Mouse (Mus musculus) frontal cortex, postnatal 25 days (tissue): ENCODE measurements at regions not wholly inside any gene's neighbourhood (a gene's known extent, or its start where the extent isn't known, plus 50 kb on each side); places are given as distances from the start of the nearest gene placed in this dataset.

Source experiments
- DNase-seq, 2 experiments: peaks; one replicate each; pipeline ENCODE4 v3.0.0; 2022; ENCODE audit warnings: low spot score in 2 of 2

GRCm38 (mm10) chr3:41234994-41235393 is 152.1 kb upstream of the Pgrmc2 start:
- no peak for DNase-seq

DNA sequence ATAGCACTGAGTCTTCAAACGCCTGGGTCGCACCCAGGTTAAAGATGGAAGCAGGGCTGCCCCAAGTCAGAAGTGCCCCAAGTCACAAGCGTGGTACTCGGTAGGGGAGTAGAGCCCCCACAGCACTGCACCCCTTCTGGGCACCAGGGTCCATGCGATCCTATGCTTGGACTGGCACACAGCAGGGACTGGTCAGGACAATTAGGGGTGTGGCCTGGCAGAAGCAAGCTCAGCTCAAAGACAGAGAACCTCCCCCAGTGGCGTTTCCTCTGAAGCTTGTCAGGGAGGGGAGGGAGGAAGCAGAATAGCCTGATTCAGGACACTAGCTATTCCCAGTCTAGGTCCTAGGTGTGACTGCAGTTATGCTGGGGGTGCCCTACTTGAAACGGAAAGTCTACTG is 151.3 kb upstream of the Pgrmc2 start:
- no peak for DNase-seq

GRCm38 (mm10) chr3:41233439-41233838 is 150.6 kb upstream of the Pgrmc2 start:
- no peak for DNase-seq

GRCm38 (mm10) chr3:41230961-41231377 is 148.1 kb upstream of the Pgrmc2 start:
- DNase-seq, result no peak

- DNase-seq, result no peak
Measured at GRCm38 (mm10) chr3:41229493-41229892, 146.6 kb upstream of the Pgrmc2 start.

DNA sequence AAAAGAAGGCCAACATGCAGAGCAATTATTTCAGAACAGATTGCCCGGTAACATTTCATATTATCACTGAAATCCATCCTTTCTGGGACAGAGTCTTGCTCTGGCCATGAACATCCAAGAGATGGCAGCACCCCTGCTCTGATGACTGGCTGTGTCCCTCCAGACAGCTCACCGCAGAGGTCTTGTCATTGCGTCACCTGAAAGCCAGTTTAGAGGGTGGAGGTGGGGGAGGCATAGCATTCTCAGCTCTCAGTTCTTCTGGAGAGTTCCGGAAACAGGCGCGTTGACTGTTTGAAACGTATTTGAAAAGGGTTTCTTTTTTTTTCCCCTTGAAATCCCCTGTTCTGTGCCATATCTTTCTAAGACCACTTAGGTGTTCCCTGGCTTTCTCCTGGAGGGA is 145.7 kb upstream of the Pgrmc2 start:
- DNase-seq, result peak; percentile 16 to 18

- DNase-seq, result no peak
Measured at GRCm38 (mm10) chr3:41220746-41221145, 137.9 kb upstream of the Pgrmc2 start.

DNA sequence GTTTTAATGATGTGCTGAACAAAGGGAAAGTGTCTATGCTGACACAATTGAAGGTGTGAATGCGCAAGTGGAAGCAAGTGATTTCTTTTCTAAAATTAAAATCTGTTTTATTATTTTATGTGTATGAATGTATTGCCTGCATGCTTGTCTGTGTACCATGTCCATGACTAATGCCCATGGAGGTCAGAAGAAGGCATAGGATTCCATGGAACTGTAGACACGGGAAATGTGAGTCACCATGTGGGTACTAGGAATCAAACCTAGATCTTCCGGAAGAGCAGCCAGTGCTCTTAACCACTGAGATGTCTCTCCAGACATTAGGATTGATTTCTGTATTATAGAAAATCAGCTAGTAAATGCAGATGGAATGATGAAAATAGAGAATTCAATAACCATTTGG is 134.9 kb upstream of the Pgrmc2 start:
- no peak for DNase-seq

DNA sequence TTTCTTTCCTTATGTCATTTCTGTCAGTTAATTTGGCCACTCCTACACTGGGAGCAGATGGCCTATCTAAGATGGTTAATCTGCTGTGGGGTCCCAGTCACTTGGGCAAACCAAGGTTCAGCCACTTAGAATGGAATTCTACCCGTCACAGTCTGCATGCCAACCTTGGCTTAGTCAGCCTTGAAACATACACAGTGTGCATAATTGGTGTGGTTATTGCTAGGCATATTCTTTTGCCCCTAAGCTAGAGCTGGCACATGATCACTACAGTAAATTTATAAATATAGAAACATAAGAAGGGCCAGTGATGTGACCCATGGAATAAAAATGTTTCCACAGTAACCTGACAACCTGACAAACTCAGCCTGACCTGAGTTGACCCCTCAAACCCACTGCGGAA is 130.7 kb upstream of the Pgrmc2 start:
- no peak for DNase-seq

- no peak for DNase-seq
Measured at GRCm38 (mm10) chr3:41210333-41210732, 127.5 kb upstream of the Pgrmc2 start.

DNA sequence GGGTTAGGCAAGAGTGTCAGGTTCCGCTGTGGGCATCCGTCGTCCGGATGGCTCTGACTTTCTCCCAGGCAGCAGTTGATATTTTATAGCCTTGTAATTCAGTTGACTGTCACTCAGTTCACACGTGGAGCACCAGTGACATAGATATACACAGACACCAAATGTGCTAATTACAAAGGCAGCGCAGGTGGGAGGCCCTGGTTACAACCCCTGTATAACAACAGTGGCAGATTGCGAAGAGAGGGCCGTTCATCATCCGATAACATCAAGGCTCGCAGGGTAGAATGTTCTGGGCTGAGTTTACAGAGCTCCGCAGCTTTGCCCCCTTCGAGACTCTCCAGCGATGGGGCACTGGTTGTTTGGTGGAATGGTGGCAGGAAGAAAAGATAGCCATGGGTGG is 120.0 kb upstream of the Pgrmc2 start:
- DNase-seq, result no peak

DNA sequence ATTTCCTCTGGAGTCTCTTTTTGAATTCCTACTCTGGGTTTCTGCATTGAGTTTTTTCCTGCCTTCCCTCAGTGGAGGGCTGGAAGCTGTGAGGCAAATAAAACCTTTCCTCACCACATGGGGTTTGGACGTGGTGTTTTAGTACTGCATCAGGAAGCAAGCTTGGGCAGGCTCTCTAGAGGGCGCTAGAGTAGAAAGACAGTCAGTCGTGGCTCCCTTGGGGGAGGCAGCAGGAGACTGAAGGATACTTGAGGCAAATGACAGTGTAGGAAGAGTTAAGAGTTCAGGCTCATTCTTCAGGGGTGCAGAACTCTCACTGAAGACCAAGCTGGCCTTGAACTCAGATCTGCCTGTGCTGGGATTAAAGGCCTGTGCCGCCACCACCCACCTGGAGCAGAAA is 118.9 kb upstream of the Pgrmc2 start:
- DNase-seq, result no peak

GRCm38 (mm10) chr3:41200026-41200425 is 117.2 kb upstream of the Pgrmc2 start:
- DNase-seq, result no peak

GRCm38 (mm10) chr3:41198216-41198976 is 115.5 kb upstream of the Pgrmc2 start:
- peak in 1 of 2 experiments; percentile 17 for DNase-seq

DNA sequence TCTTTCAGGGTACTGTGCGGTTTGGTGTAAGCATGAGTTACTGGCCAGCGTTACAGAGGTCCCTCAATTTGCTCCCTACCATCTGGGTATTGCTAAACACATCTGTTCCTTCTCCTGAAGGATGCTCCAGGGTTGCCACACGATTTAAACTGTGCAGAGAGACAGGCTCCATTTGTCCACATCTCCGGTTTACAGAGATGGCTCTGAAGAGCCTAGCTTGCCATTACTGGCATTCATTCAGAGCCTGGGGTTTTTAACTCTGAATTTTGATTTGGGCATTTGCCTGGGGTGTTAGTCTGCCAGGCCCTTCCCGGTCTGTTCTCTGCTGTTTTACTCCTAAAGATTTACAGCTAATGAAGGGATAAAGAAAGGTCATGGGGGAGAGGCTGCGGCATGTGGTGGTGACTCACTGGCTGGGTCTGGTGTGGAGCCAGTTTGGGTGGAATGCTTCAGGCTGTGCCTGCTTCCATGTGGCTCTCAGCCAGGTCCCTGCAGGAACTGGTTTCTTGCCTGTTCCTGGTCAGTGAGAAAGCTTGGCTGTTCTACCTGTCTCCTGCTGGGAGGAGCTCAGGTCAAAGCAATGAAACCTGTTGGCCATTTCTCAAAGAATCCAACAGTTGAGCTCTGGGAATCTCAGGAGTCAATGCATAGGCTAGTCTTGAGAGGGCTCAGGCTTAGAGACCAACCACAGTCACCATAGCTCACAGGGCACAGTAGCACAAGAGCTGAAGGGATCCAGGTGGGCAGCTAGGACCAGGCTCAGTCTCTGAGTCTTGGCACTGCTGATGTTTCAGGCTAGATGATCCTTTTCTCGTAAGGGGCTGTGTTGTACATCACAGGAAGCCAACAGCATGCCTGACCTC is 112.5 kb upstream of the Pgrmc2 start:
- no peak for DNase-seq

GRCm38 (mm10) chr3:41194311-41195112 is 111.7 kb upstream of the Pgrmc2 start:
- no peak for DNase-seq

DNA sequence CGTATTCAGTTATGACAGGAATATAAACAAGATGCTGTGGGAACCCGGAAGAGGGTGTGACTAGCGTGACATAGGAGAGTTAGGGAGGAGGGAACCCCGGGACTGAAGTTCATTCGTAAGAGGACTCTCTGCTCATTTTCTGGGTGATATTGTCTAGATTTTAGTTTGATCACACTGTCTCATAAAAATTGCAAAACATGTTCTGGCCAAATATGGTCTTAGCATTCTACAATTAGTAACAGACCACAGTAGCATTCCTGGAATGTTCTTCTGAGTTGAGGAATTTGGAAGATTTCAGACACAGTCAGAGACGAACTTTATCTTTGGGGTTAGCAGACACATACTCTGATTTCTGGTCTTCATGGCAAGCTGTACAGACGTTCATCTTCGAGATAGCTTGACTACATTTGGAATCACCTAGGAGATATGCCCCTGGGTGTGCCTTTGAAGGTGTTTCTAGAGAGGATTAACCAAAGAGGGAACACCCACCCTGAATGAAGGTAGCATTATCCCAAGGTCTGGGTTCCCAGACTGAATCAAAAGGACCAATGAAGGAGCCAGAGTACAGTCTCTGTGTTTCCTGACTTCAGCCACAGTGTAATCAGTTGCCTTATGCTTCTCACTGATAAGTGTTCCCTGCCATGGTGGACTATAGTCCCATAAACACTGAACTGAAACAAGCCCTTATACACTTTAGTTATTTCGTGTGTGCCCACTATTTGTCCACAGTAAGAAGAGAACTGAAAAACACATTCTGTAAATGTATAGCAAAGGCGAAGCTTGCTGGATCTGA is 102.7 kb upstream of the Pgrmc2 start:
- DNase-seq, result no peak

DNA sequence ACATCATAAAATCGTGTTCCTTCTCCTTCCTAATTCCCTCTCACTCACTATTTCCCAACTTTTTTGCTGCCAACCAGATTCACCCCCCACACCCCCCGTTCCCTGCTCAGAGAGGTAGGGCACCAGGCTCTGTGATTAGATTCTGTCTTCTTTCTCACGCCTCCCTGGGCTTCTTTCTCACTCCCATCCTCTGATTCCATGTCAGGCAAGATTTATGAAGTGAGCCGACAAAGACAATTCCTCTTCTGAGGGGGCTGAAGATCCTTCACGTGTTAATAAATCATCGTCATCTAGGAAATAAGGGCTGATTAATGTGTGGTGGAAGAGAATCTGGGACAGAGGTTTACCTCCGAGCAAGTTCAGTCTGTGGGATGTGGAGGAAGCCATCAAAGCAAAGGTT is 101.5 kb upstream of the Pgrmc2 start:
- DNase-seq, result no peak

- no peak for DNase-seq
Measured at GRCm38 (mm10) chr3:41182900-41183595, 100.2 kb upstream of the Pgrmc2 start.

DNA sequence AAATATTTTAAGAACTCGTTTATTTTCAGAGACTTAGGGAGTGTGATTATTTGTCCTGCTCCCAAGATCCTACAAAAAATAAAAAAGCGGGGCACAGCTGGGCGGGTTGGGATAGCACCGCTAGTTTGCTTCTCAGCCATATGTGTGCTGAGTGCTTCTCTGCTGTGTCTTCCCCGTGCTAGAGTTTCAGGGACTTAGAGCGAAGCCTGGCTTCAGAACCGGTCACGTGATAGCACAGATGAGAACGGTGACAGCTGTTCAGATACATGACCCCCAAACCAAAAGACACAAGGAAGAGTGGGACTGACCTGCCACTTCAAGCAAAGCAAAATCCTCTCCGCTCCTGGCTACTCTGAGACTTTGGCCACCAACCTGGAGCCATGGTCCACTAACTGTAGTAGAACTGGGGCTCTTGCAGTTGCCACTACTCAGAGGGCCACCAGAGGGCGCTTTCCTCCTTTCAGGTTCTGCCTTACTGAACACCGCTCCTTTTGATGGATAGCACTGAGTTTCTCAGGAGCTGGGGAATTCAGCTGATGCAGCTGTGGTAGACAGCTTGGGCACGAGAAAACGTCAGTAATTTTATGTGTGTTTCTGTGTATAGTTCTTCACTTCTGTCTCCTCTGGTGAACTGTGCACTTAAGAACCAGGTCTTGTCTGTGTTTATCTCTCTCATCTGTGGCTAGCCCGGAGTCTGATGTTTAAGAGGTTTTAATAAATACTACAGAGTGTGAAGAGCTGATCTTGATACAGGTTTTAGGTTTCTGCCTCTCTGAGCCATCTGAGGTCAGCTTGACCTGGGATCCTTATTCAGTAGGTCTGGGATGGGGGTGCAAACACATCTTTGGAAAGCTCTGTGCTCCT is 99.4 kb upstream of the Pgrmc2 start:
- peak; percentile 76 to 83 for DNase-seq
